Comparison of ENCODE assay signal across 19 mouse cellular contexts in genomic region chr17:32263672-32264071, GRCm38 (mm10). TPM values are rescaled to one million over a fixed set of nuclear protein-coding genes. Genes with fewer than 3 reads are reported as not detected.
DNase-seq lines count a peak whose midpoint lies in the region; ATAC-seq and TF ChIP-seq lines count a peak whose summit lies in the region.
"Had no signal": no experiment of that assay in that cellular context is flagged by ENCODE, and none has a peak within 500 bp of the region (broad histone marks: within the 10 kb centered on the region; RNA-seq: fewer than 3 reads in every experiment).

No protein-coding gene starts in this region.

- no peaks in the 10 kb centered on the region for H3K36me3 ChIP-seq in midbrain, postnatal 0 days (ENCODE audit: insufficient read depth, low read length)
- H3K36me3 ChIP-seq in midbrain, embryonic 11.5 days (ENCODE audit: control insufficient read depth, insufficient read depth, low read length): no peaks in the 10 kb centered on the region
- H3K36me3 ChIP-seq: midbrain, embryonic 15.5 days; neural tube, embryonic 13.5 days had no signal

- H3K27ac ChIP-seq in midbrain, postnatal 0 days (ENCODE audit: low read depth, low read length): no peak overlapping the region
- H3K27ac ChIP-seq in midbrain, embryonic 11.5 days (ENCODE audit: low read depth, low read length): no peak overlapping the region
- H3K27ac ChIP-seq: kidney, postnatal 0 days; midbrain, embryonic 15.5 days; neural tube, embryonic 13.5 days had no signal

- 0 out of 2 replicates have a peak, but pooled peaks have one; percentile 34 for ATAC-seq in frontal cortex, adult (ENCODE audit: low TSS enrichment)
- ATAC-seq in midbrain, postnatal 0 days (ENCODE audit: low FRiP score): no peak
- no peak for ATAC-seq in midbrain, embryonic 11.5 days (ENCODE audit: low FRiP score)
- ATAC-seq: inflammation-experienced regulatory T-cells, adult 6 months; midbrain, embryonic 15.5 days had no signal

- no peak overlapping the region for H3K4me3 ChIP-seq in midbrain, postnatal 0 days (ENCODE audit: low read depth, low read length)
- H3K4me3 ChIP-seq in midbrain, embryonic 11.5 days (ENCODE audit: low read depth, low read length): no peak overlapping the region
- H3K4me3 ChIP-seq: midbrain, embryonic 15.5 days; neural tube, embryonic 13.5 days had no signal

- H3K4me1 ChIP-seq in midbrain, postnatal 0 days (ENCODE audit: insufficient read depth, low read length): no peaks in the 10 kb centered on the region
- H3K4me1 ChIP-seq in midbrain, embryonic 11.5 days (ENCODE audit: control insufficient read depth, insufficient read depth, low read length): peaks cover under 1% of the 10 kb centered on the region; the same call in 1 of the 2 replicates

- H3K9me3 ChIP-seq in midbrain, postnatal 0 days (ENCODE audit: low read length): no peaks in the 10 kb centered on the region
- no peaks in the 10 kb centered on the region for H3K9me3 ChIP-seq in midbrain, embryonic 11.5 days (ENCODE audit: control insufficient read depth, low read length)
- H3K9me3 ChIP-seq: midbrain, embryonic 15.5 days; neural tube, embryonic 13.5 days had no signal

- no peak overlapping the region for H3K9ac ChIP-seq in midbrain, postnatal 0 days (replicated peaks; ENCODE audit: low read length, poor library complexity, severe bottlenecking)
- H3K9ac ChIP-seq in midbrain, embryonic 11.5 days (ENCODE audit: low read length): no peak overlapping the region
- H3K9ac ChIP-seq: lung, embryonic 14.5 days; midbrain, embryonic 15.5 days; neural tube, embryonic 13.5 days had no signal

- TF ChIP-seq CTCF in midbrain, postnatal 0 days (IDR thresholded peaks at IDR 0.05): no peak

- H3K4me2 ChIP-seq in midbrain, postnatal 0 days (ENCODE audit: low read depth, low read length, poor library complexity, severe bottlenecking): no peak overlapping the region
- H3K4me2 ChIP-seq in midbrain, embryonic 11.5 days: no peak overlapping the region
- H3K4me2 ChIP-seq: lung, embryonic 14.5 days; midbrain, embryonic 15.5 days; neural tube, embryonic 13.5 days had no signal

- peak; percentile 28 for DNase-seq in adrenal gland, postnatal 10 days
- DNase-seq in adrenal gland, adult 8-10 months: no peak
- DNase-seq in frontal cortex, postnatal 10 days (ENCODE audit: low spot score in 2 of 2): no peak
- peak; percentile 53 for DNase-seq in midbrain, postnatal 0 days (ENCODE audit: low spot score)
- no peak for DNase-seq in midbrain, embryonic 11.5 days (ENCODE audit: low spot score, missing footprints)
- peak; percentile 33 for DNase-seq in skeletal muscle tissue, adult 2 months (ENCODE audit: low read depth, low spot score)
- DNase-seq in layer of hippocampus, adult 8-10 months (ENCODE audit: low spot score in 2 of 2): no peak
- DNase-seq: adrenal gland, postnatal 25 days; embryo, embryonic 11 days; gastrocnemius, postnatal 10 days; liver; lung, embryonic 14.5 days; right cerebral cortex, postnatal 4 days; thymus, adult 18-20 months had no signal

- no peaks in the 10 kb centered on the region for H3K27me3 ChIP-seq in midbrain, postnatal 0 days (ENCODE audit: insufficient read depth, low read length)
- no peaks in the 10 kb centered on the region for H3K27me3 ChIP-seq in midbrain, embryonic 11.5 days (ENCODE audit: control insufficient read depth, insufficient read depth, low read length)
- H3K27me3 ChIP-seq: midbrain, embryonic 15.5 days; neural tube, embryonic 13.5 days had no signal

- 84% methylated on average over 2 of the region's 2 CpGs for WGBS in midbrain, postnatal 0 days
- WGBS in midbrain, embryonic 11.5 days: 98% methylated on average over 2 of the region's 2 CpGs

RNA-seq across cellular contexts. Expression of gene Brd4, which starts 20.9 kb away (rescaled TPM):
- total RNA-seq in adrenal gland, postnatal 10 days (2021): 10 to 100 TPM; 80.6 to 98.0 TPM
- 100 to 1,000 TPM in 3 of 4 experiments, 10 to 100 TPM in 1; 95.4 to 135 (median 109) TPM for total RNA-seq in adrenal gland, adult 8-10 months (2022)
- total RNA-seq in midbrain, postnatal 0 days (2014; rRNA removed): 49.2 and 49.7 TPM in 2 replicates
- polyA plus RNA-seq in midbrain, postnatal 0 days (2015; fragmentation: Nextera tagmentation; extraction: Ambion mirVana): 68.0 and 81.6 TPM in 2 replicates
- polyA plus RNA-seq in midbrain, embryonic 11.5 days (2014; fragmentation: Nextera tagmentation; extraction: Ambion mirVana): 82.8 and 97.9 TPM in 2 replicates
- 100 to 1,000 TPM in 3 of 4 experiments, 10 to 100 TPM in 1; 94.2 to 132 (median 105) TPM for total RNA-seq in layer of hippocampus, adult 8-10 months (2022)

RNA-seq across cellular contexts. Expression of gene Akap8, which starts 57.4 kb away (rescaled TPM):
- total RNA-seq in adrenal gland, postnatal 10 days (2021): 10 to 100 TPM; 70.8 to 94.5 TPM
- total RNA-seq in adrenal gland, adult 8-10 months (2022): 100 to 1,000 TPM in 2 of 4 experiments, 10 to 100 TPM in 2; 60.5 to 149 (median 103) TPM
- 96.5 and 131 TPM in 2 replicates for total RNA-seq in midbrain, postnatal 0 days (2014; rRNA removed)
- 66.8 and 81.1 TPM in 2 replicates for polyA plus RNA-seq in midbrain, postnatal 0 days (2015; fragmentation: Nextera tagmentation; extraction: Ambion mirVana)
- 53.0 and 55.4 TPM in 2 replicates for polyA plus RNA-seq in midbrain, embryonic 11.5 days (2014; fragmentation: Nextera tagmentation; extraction: Ambion mirVana)
- 100 to 1,000 TPM in 3 of 4 experiments, 10 to 100 TPM in 1; 94.2 to 118 (median 109) TPM for total RNA-seq in layer of hippocampus, adult 8-10 months (2022)

Comparison
In these comparisons a context has a peak if more than half of its experiments do, and no peak if none do; other contexts are left out.
1. DNase-seq: peak in adrenal gland, postnatal 10 days (single experiment), midbrain, postnatal 0 days (single experiment) and skeletal muscle tissue, adult 2 months (single experiment); none in adrenal gland, adult 8-10 months (single experiment), frontal cortex, postnatal 10 days (0 of 2), midbrain, embryonic 11.5 days (single experiment) and layer of hippocampus, adult 8-10 months (0 of 2).